Mouse (Mus musculus) hindbrain, embryonic 14.5 days (tissue): ENCODE measurements around the gene Gm49366. TPM values are rescaled to one million over a fixed set of nuclear protein-coding genes. Genes with fewer than 3 reads are reported as not detected.
"Not testable (repeated sequence)": the region's sequence is repeated elsewhere in the genome, so short reads cannot be mapped to it uniquely, and the experiment has no call there.

ENCODE experiments used
- ATAC-seq: fragments of 200-750 bp; cut with Nextera tagmentation; 2 replicates; pipeline ENCODE4 v1.8.0; 2017; ENCODE audit warnings: moderate number of reproducible peaks, mild to moderate bottlenecking, moderate TSS enrichment, moderate library complexity; ENCODE audit not compliant: low FRiP score
- DNase-seq: peaks from one replicate; pipeline ENCODE4 v3.0.0-alpha.2; 2015; ENCODE audit warnings: low spot score
- H3K27ac ChIP-seq: fragments of 300-500 bp; sonication (generic); 2 replicates; pipeline ENCODE4 v1.5.1; 2014; ENCODE audit warnings: mild to moderate bottlenecking, moderate library complexity
- H3K27me3 ChIP-seq: fragments of 300-500 bp; sonication (generic); 2 replicates; pipeline ENCODE4 v1.6.1; 2014; ENCODE audit warnings: mild to moderate bottlenecking, low read length, mixed read lengths; ENCODE audit not compliant: control insufficient read depth, insufficient read depth
- H3K36me3 ChIP-seq: fragments of 300-500 bp; sonication (generic); replicated peaks from 2 replicates; pipeline ENCODE4 v1.6.1; 2014; ENCODE audit not compliant: control insufficient read depth, insufficient read depth
- H3K4me1 ChIP-seq: fragments of 300-500 bp; sonication (generic); replicated peaks from 2 replicates; pipeline ENCODE4 v1.6.1; 2014; ENCODE audit warnings: antibody characterized with exemption, low read length, mixed read lengths; ENCODE audit not compliant: control insufficient read depth, insufficient read depth
- H3K4me2 ChIP-seq: fragments of 300-500 bp; sonication (generic); replicated peaks from 2 replicates; pipeline ENCODE4 v1.6.1; 2014; ENCODE audit warnings: mild to moderate bottlenecking, moderate library complexity
- H3K4me3 ChIP-seq: fragments of 300-500 bp; sonication (generic); replicated peaks from 2 replicates; pipeline ENCODE4 v1.5.1; 2014; ENCODE audit warnings: mild to moderate bottlenecking, low read length
- H3K9ac ChIP-seq: fragments of 300-500 bp; sonication (generic); 2 replicates; pipeline ENCODE4 v1.6.1; 2014
- H3K9me3 ChIP-seq: fragments of 300-500 bp; sonication (generic); 2 replicates; pipeline ENCODE4 v1.6.1; 2016; ENCODE audit warnings: low read length; ENCODE audit not compliant: control insufficient read depth
- WGBS: fragments of 180-500 bp; shearing (Covaris S2); extraction: QIAGEN DNeasy Blood & Tissue Kit; methylation state at CpG from one replicate; pipeline ENCODE4 v1.1.7; 2014; 5-methylcytosine and 5-hydroxymethylcytosine counted together
- polyA plus RNA-seq: library from polyadenylated mRNA; unstranded; fragments of >200 nt; fragmentation: Nextera tagmentation; extraction: Ambion mirVana; gene quantifications from 2 replicates; pipeline ENCODE4 v1.2.1, GENCODE M21; 2014

Gm49366 gene
- polyA plus RNA-seq, 1 experiment from 2014 or later: not detected

DNA sequence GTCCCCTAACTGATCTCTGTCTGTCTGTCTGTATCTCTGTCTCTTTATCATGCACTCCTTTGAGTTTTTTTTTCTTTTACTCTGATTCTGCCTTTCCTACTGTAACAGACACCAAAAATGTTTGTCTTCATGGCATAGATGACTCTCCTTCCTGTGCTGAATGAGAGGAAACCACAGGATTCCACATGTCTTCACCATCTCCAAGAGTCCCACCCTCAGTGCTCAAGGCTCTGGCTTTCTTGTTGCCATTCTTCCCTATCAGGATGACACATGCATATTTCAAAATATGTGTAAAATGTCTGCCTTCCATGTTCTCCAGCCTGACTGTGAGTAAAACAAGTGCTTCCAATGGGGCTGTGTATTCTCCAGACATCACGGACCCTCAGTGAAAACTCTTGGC, 8.2 kb downstream of the Gm49366 start:
- peaks cover 16% of the 10 kb centered on the region; the same call in 1 of the 2 replicates for H3K9me3 ChIP-seq
- WGBS: 91% methylated on average over 1 of the region's 1 CpGs
- no peak overlapping the region for H3K4me3 ChIP-seq
- H3K9ac ChIP-seq: no peak overlapping the region
- no peak overlapping the region for H3K4me2 ChIP-seq
- no peak for DNase-seq
- H3K27ac ChIP-seq: no peak overlapping the region
- no peaks in the 10 kb centered on the region for H3K36me3 ChIP-seq
- no peak for ATAC-seq
- no peaks in the 10 kb centered on the region for H3K27me3 ChIP-seq
- no peaks in the 10 kb centered on the region for H3K4me1 ChIP-seq

DNA sequence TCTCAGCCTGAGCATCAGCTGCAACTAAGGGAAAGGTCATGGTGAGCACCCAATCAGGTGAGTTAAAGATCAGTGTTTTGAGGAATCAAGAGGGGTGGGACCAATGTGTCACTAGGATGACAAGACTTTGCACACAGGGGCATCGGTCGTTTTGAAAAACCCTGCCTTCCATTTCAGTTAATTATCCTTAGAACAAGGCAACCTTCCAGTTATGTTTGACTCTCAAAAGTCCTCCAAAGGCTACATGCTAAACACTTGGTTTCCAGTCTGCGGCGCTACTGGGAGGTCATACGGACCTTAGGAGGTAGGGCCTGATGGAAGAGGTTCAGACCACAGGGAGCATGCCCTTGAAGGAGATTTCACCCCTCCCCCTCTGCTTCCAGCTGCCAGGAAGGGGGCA, 12.0 kb downstream of the Gm49366 start:
- not testable (repeated sequence) for ATAC-seq, H3K36me3 ChIP-seq, H3K4me2 ChIP-seq, H3K4me1 ChIP-seq, H3K9ac ChIP-seq, H3K27ac ChIP-seq, DNase-seq, H3K4me3 ChIP-seq
- WGBS: 88% methylated on average over 5 of the region's 5 CpGs
- Histone ChIP-seq H3K27me3 (peaks cover 13% of the 10 kb centered on the region; the same call in 1 of the 2 replicates), H3K9me3 (peaks cover 16% of the 10 kb centered on the region; the same call in 1 of the 2 replicates)

DNA sequence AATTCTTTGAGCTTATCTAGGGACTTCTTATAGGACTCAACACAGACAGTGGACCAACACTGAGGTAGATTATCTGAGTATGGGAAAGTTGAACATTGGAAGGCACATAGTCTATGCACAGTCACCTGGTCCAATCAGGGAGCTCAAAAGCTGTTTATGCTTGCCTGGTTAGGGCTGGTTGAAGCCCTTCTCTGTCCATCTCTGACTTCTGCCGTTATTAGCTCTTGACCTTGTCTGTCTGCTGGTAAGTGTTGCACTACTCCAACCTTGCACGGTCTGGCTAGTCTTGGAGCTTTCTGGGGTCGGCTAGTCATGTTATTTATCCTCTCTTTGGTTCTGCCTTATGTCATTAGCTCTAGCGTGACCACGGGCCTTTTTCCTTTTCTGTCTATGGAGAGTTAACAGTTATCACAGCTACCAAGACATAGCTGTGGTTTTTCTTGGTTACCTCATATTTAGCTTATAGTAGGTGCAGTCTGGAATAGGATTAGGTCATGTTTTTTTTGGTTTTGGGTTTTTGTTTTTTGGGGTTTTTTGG, 13.3 kb downstream of the Gm49366 start, which contains the start of gene Acot3:
Acot3 (plus strand) TSS at position 208 of the 538 bp plus-strand sequence.
- WGBS: 87% methylated on average over 5 of the region's 5 CpGs
- H3K4me2 ChIP-seq: peak within 1 kb of the TSS; percentile 80
- no peaks in the 10 kb centered on the region for H3K36me3 ChIP-seq
- DNase-seq (no peak), ATAC-seq (no peak)
- peaks cover 13% of the 10 kb centered on the region; the same call in 1 of the 2 replicates for H3K27me3 ChIP-seq
- H3K4me3 ChIP-seq: peak within 1 kb of the TSS; percentile 42
- H3K4me1 ChIP-seq: no peaks in the 10 kb centered on the region; the same call in 1 of the 2 replicates
- no peak within 1 kb of the TSS for H3K27ac ChIP-seq
- H3K9ac ChIP-seq: no peak within 1 kb of the TSS
- peaks cover 16% of the 10 kb centered on the region; the same call in 1 of the 2 replicates for H3K9me3 ChIP-seq

DNA sequence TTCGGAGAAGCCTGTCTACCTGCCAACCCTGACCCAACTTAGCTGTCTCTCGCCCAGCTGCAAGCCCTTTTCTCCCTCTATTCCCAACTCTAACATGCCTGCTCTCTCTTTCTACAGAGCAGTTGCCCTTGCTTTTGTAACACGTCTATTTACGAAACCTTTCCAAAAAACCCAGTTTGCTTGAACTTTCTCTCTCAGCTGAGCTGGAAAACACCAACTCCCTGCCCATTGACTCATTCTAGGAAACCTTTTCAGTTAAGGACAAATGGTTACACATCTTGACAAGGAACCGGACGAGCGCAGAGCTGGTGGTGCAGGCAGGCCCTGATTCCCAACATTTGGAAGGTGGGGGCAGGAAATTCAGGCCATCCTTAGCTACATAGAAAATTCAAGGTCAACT, 13.9 kb downstream of the Gm49366 start:
- ATAC-seq (no peak), DNase-seq (no peak)
- Histone ChIP-seq H3K9ac (no peak overlapping the region), H3K27ac (no peak overlapping the region), H3K4me2 (peak overlapping the region; percentile 80), H3K27me3 (peaks cover 13% of the 10 kb centered on the region; the same call in 1 of the 2 replicates), H3K4me1 (no peaks in the 10 kb centered on the region; the same call in 1 of the 2 replicates), H3K9me3 (peaks cover 12% of the 10 kb centered on the region; the same call in 1 of the 2 replicates), H3K36me3 (no peaks in the 10 kb centered on the region), H3K4me3 (no peak overlapping the region)
- WGBS: 87% methylated on average over 7 of the region's 7 CpGs

DNA sequence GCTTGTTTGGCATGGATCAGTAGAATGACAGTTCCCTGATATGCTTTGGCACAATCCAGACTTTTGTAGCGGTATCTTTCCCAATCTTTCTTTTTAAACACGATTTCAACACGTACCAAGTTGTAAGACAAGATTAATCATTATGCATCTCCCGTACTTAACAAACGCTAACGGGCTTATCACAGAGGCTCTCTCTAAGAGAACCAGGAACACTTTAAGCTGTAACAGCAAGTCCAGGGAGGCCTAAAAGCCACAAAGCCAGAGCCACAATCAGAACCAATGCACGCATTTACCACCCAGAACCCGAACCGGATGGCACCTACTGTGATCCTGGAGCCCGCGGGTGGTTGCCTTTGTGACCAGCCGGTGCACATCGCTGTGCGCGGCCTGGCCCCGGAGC, 14.4 kb downstream of the Gm49366 start:
- H3K27me3 ChIP-seq: peaks cover 13% of the 10 kb centered on the region; the same call in 1 of the 2 replicates
- H3K36me3 ChIP-seq: no peaks in the 10 kb centered on the region
- WGBS: 12% methylated on average over 16 of the region's 16 CpGs
- H3K4me3 ChIP-seq: peak overlapping the region; percentile 42
- no peaks in the 10 kb centered on the region; the same call in 1 of the 2 replicates for H3K4me1 ChIP-seq
- ATAC-seq: no peak
- DNase-seq: peak; percentile 50
- H3K9ac ChIP-seq: peak overlapping the region; percentile 60
- H3K27ac ChIP-seq: no peak overlapping the region
- peak overlapping the region; percentile 80 for H3K4me2 ChIP-seq
- H3K9me3 ChIP-seq: peaks cover 7% of the 10 kb centered on the region; the same call in 1 of the 2 replicates

DNA sequence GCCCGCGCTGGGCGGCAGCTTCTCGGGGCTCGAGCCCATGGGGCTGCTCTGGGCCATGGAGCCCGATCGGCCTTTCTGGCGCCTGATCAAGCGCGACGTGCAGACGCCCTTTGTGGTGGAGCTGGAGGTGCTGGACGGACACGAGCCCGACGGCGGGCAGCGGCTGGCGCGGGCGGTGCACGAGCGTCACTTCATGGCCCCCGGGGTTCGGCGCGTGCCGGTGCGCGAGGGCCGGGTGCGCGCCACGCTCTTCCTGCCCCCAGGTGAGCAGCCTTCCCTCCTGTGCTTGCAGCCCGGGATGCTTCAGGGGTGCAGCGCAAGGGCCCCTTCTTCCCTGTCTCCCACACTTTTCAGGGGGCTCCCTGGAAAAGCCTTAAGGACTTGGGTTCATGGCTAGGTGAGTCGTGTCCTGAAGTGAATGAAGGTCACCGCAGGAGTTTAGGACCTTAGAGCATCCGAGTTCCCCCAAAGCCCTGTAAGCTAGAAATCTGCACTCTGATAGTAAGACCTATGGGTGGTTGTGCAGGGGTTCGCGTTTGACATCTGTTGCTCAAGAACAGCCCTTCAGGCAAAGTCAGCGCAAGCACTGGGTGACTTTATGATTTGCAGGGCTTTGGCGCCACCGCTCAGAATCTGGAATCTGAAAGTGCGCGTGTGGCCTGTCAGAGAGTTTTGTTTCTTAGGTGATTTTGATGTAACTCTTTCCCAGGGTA, 15.1 kb downstream of the Gm49366 start:
- Histone ChIP-seq H3K4me1 (no peaks in the 10 kb centered on the region; the same call in 1 of the 2 replicates), H3K27me3 (peaks cover 13% of the 10 kb centered on the region; the same call in 1 of the 2 replicates), H3K9me3 (peaks cover under 1% of the 10 kb centered on the region; the same call in 1 of the 2 replicates), H3K4me3 (peak overlapping the region; percentile 42), H3K27ac (no peak overlapping the region), H3K4me2 (peak overlapping the region; percentile 80), H3K9ac (peak overlapping the region; percentile 60), H3K36me3 (no peaks in the 10 kb centered on the region)
- 2% methylated on average over 34 of the region's 46 CpGs for WGBS
- no peak for ATAC-seq
- peak; percentile 48 for DNase-seq

DNA sequence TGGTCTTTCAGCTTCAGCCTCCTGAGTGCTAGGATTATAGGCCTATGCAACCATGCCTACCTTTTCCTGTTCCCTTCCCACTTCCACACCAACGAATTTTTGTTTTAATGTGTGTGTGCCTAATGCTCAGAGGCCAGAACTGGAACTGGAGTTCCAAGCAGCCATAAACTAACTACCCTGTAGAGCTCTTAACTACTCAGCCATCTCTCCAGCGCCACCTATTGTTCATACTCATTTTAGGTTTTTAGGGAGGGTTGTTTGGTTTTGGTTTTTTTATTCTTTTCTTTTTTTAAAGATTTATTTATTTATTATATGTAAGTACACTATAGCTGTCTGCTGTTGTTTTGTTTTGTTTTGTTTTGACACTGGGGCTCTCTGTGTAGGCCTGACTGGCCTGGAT, 22.2 kb downstream of the Gm49366 start:
- ATAC-seq (no peak), DNase-seq (no peak)
- Histone ChIP-seq H3K4me1 (no peaks in the 10 kb centered on the region), H3K9ac (no peak overlapping the region), H3K27me3 (no peaks in the 10 kb centered on the region), H3K27ac (no peak overlapping the region), H3K9me3 (no peaks in the 10 kb centered on the region), H3K36me3 (no peaks in the 10 kb centered on the region), H3K4me3 (no peak overlapping the region), H3K4me2 (no peak overlapping the region)
- 30% methylated on average over 2 of the region's 2 CpGs for WGBS

DNA sequence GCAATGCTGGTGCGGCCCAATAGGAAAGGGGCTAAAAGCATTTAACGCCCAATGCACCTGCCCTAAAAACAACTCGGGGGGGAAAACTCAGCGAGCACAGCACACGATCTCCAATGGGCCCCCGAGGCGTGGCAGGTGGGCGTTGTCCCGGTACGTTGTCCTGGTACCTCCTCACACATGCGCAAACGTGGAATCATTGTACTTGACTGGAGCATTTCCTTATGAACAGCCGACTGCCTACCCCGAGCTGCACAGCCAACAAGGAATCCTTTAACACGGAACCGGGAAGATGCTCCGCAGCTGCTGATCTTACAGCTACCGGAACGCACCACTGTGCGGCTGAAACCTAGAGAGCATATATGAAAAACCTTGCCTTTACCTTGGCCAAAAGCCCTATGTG, 23.6 kb downstream of the Gm49366 start:
- H3K9me3 ChIP-seq: no peaks in the 10 kb centered on the region
- H3K9ac ChIP-seq: no peak overlapping the region
- no peak for ATAC-seq
- no peak overlapping the region for H3K4me3 ChIP-seq
- WGBS: 94% methylated on average over 20 of the region's 20 CpGs
- DNase-seq: no peak
- H3K4me1 ChIP-seq: no peaks in the 10 kb centered on the region
- no peak overlapping the region for H3K27ac ChIP-seq
- no peak overlapping the region for H3K4me2 ChIP-seq
- no peaks in the 10 kb centered on the region for H3K36me3 ChIP-seq
- peaks cover 3% of the 10 kb centered on the region; the same call in 1 of the 2 replicates for H3K27me3 ChIP-seq

DNA sequence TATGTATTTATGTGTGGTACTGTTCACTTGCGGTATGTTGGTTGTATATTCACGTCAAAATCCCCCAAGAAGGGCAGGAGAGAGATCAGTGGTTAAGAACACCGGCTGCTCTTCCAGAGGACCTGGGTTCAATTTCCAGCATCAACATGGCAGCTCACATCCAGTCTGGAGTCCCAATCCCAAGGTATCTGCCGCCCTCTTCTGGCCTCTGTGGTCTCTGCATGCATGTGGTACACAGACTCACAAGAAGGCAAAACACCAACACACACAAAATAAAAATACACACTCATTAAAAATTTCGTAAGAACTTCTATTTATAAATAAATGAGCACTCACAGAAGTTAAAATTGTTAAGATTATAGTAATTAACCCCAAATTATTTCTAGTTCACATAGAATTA, 24.5 kb downstream of the Gm49366 start:
- H3K4me3 ChIP-seq: no peak overlapping the region
- no peak overlapping the region for H3K4me2 ChIP-seq
- ATAC-seq (no peak), DNase-seq (no peak)
- H3K4me1 ChIP-seq: no peaks in the 10 kb centered on the region
- no peaks in the 10 kb centered on the region for H3K36me3 ChIP-seq
- 72% methylated on average over 5 of the region's 5 CpGs for WGBS
- H3K27me3 ChIP-seq: peaks cover 8% of the 10 kb centered on the region
- H3K9ac ChIP-seq: no peak overlapping the region
- no peak overlapping the region for H3K27ac ChIP-seq
- H3K9me3 ChIP-seq: no peaks in the 10 kb centered on the region
